ENCODE assay signal across 12 mouse cellular contexts in genomic region chr8:120739526-120739925, GRCm38 (mm10). TPM values are rescaled to one million over a fixed set of nuclear protein-coding genes. Genes with fewer than 3 reads are reported as not detected.
DNase-seq lines count a peak whose midpoint lies in the region; ATAC-seq and TF ChIP-seq lines count a peak whose summit lies in the region.
"Had no signal": no experiment of that assay in that cellular context is flagged by ENCODE, and none has a peak within 500 bp of the region (broad histone marks: within the 10 kb centered on the region; RNA-seq: fewer than 3 reads in every experiment).

No protein-coding gene starts in this region.

- no peaks in the 10 kb centered on the region for H3K36me3 ChIP-seq in heart, embryonic 13.5 days
- H3K36me3 ChIP-seq in heart, embryonic 10.5 days, result no peaks in the 10 kb centered on the region
- peaks cover 8% of the 10 kb centered on the region for H3K36me3 ChIP-seq in liver, postnatal 0 days (replicated peaks; ENCODE audit: insufficient read depth, low read length)
- H3K36me3 ChIP-seq: hindbrain, embryonic 13.5 days had no signal

- ATAC-seq in heart, embryonic 13.5 days (ENCODE audit: extremely low read depth, insufficient number of reproducible peaks, low FRiP score, low TSS enrichment), result no peak
- ATAC-seq in liver, postnatal 0 days, result no peak
- ATAC-seq: forebrain, postnatal 0 days had no signal

- no peak overlapping the region for H3K27ac ChIP-seq in heart, embryonic 13.5 days (replicated peaks)
- no peak overlapping the region for H3K27ac ChIP-seq in heart, embryonic 10.5 days
- H3K27ac ChIP-seq in liver, postnatal 0 days (ENCODE audit: low read depth), result no peak overlapping the region
- peak overlapping the region; percentile 53 for H3K27ac ChIP-seq in brown adipose tissue, adult 24 weeks (replicated peaks; ENCODE audit: low read depth, low read length)
- H3K27ac ChIP-seq: hindbrain, embryonic 13.5 days; layer of hippocampus, adult 2 months had no signal

- TF ChIP-seq EP300 in liver, postnatal 0 days (IDR thresholded peaks at IDR 0.05; ENCODE audit: low read depth), result no peak

- no peak for TF ChIP-seq CTCF in liver, postnatal 0 days (IDR thresholded peaks at IDR 0.05; ENCODE audit: low read depth)

- no peak overlapping the region; the same call in 1 of the 2 replicates for H3K9ac ChIP-seq in heart, embryonic 13.5 days
- no peak overlapping the region for H3K9ac ChIP-seq in liver, postnatal 0 days (replicated peaks)
- H3K9ac ChIP-seq: forebrain, postnatal 0 days; hindbrain, embryonic 13.5 days had no signal

- H3K9me3 ChIP-seq in heart, embryonic 13.5 days, result no peaks in the 10 kb centered on the region
- no peaks in the 10 kb centered on the region for H3K9me3 ChIP-seq in heart, embryonic 10.5 days
- H3K9me3 ChIP-seq in liver, postnatal 0 days (ENCODE audit: low read length), result no peaks in the 10 kb centered on the region
- H3K9me3 ChIP-seq: hindbrain, embryonic 13.5 days had no signal

- 62% methylated on average over 15 of the region's 15 CpGs for WGBS in heart, embryonic 13.5 days
- WGBS in heart, embryonic 10.5 days, result 75% methylated on average over 15 of the region's 15 CpGs
- WGBS in liver, postnatal 0 days (ENCODE audit: insufficient replicate concordance), result 78% methylated on average over 15 of the region's 15 CpGs

- no peak for DNase-seq in heart, embryonic 10.5 days (ENCODE audit: low spot score)
- DNase-seq in liver, postnatal 0 days, result no peak
- no peak for DNase-seq in liver
- DNase-seq in adrenal gland, adult 8-10 months, result peak; percentile 63
- DNase-seq in embryo, embryonic 10.5 days (ENCODE audit: low spot score), result no peak
- no peak for DNase-seq in layer of hippocampus, adult 18-20 months (ENCODE audit: low spot score in 2 of 2)
- DNase-seq: cerebellum, adult 11 months; forebrain, postnatal 0 days had no signal

- H3K4me2 ChIP-seq in heart, embryonic 13.5 days, result peak overlapping the region; percentile 22
- peak overlapping the region; percentile 78 for H3K4me2 ChIP-seq in liver, postnatal 0 days (ENCODE audit: low read depth, low read length)
- H3K4me2 ChIP-seq: hindbrain, embryonic 13.5 days had no signal

- peaks cover 63% of the 10 kb centered on the region for H3K27me3 ChIP-seq in heart, embryonic 13.5 days (replicated peaks)
- H3K27me3 ChIP-seq in heart, embryonic 10.5 days (ENCODE audit: insufficient read depth, poor library complexity, severe bottlenecking), result peaks cover 79% of the 10 kb centered on the region
- H3K27me3 ChIP-seq in liver, postnatal 0 days (ENCODE audit: insufficient read depth, low read length), result peaks cover 11% of the 10 kb centered on the region; the same call in 1 of the 2 replicates

- H3K4me1 ChIP-seq in heart, embryonic 13.5 days, result peaks cover 27% of the 10 kb centered on the region
- peaks cover 26% of the 10 kb centered on the region for H3K4me1 ChIP-seq in heart, embryonic 10.5 days
- peaks cover 20% of the 10 kb centered on the region for H3K4me1 ChIP-seq in liver, postnatal 0 days (ENCODE audit: insufficient read depth)
- peaks cover 2% of the 10 kb centered on the region; the same call in 1 of the 2 replicates for H3K4me1 ChIP-seq in brown adipose tissue, adult 24 weeks (ENCODE audit: control insufficient read depth, insufficient read depth, insufficient read length, low read length)

- H3K4me3 ChIP-seq in heart, embryonic 13.5 days, result no peak overlapping the region
- H3K4me3 ChIP-seq in heart, embryonic 10.5 days, result no peak overlapping the region
- H3K4me3 ChIP-seq in liver, postnatal 0 days (ENCODE audit: low read depth, low read length), result no peak overlapping the region
- H3K4me3 ChIP-seq in brown adipose tissue, adult 24 weeks (ENCODE audit: insufficient read depth, low read depth, low read length), result peak overlapping the region; percentile 24
- H3K4me3 ChIP-seq: hindbrain, embryonic 13.5 days; layer of hippocampus, adult 2 months had no signal

RNA-seq across cellular contexts. Expression of gene Irf8, which starts 3.4 kb away (rescaled TPM):
- 7.1 and 7.9 TPM in 2 replicates for polyA plus RNA-seq in heart, embryonic 13.5 days (2015; fragmentation: Nextera tagmentation; extraction: Ambion mirVana)
- polyA plus RNA-seq in heart, embryonic 10.5 days (2016; fragmentation: Nextera tagmentation; extraction: Ambion mirVana), result 2.1 and 4.5 TPM in 2 replicates
- polyA plus RNA-seq in liver, postnatal 0 days (2015; fragmentation: Nextera tagmentation; extraction: Ambion mirVana), result 28.3 and 31.8 TPM in 2 replicates
- total RNA-seq in adrenal gland, adult 8-10 months (2022), result 10 to 100 TPM; 19.5 to 46.7 (median 34.6) TPM
- polyA plus RNA-seq in brown adipose tissue, adult 24 weeks (2012; ENCODE audit: insufficient read depth, insufficient read length, missing spikeins), result 2.3 and 4.2 TPM in 2 replicates
- 1 to 10 TPM; 3.7 to 4.6 TPM for total RNA-seq in layer of hippocampus, adult 18-20 months (2021)
